Mouse (Mus musculus) spleen, embryonic (tissue): ENCODE data around the gene Ss18l2.

Source experiments
- CTCF ChIA-PET: fragments of 350-600 bp; sonication (Branson Sonifier 250); formaldehyde crosslinking; loops from one replicate; lab custom pipeline; 2022; lab: Charles Lee

The Ss18l2 gene

GRCm38 (mm10) chr9:121697150-121698049 lies 12.7 kb upstream of the Ss18l2 start:
- CTCF ChIA-PET = interaction anchor here (0.7 to 1.4 kb wide), 3 partner anchors 44 to 568 kb away, joined by 3 to 5 read pairs (median 3); no protein-coding TSS in a partner anchor

GRCm38 (mm10) chr9:121704261-121704645 lies 5.9 kb upstream of the Ss18l2 start:
- CTCF ChIA-PET = no interaction called here

- CTCF ChIA-PET = no interaction called here
Observed at GRCm38 (mm10) chr9:121704646-121705625, 5.2 kb upstream of the Ss18l2 start, which contains the start of gene Sec22c. Gene Sec22c (minus strand): TSS chr9:121705490.

GRCm38 (mm10) chr9:121706029-121706675 lies 4.0 kb upstream of the Ss18l2 start:
- CTCF ChIA-PET = no interaction called here

- CTCF ChIA-PET = no interaction called here
Observed at GRCm38 (mm10) chr9:121707801-121708200, 2.3 kb upstream of the Ss18l2 start.

GRCm38 (mm10) chr9:121708506-121709486 lies 1.3 kb upstream of the Ss18l2 start:
- CTCF ChIA-PET = no interaction called here

GRCm38 (mm10) chr9:121710584-121710975 lies 451 bp downstream of the Ss18l2 start:
- CTCF ChIA-PET = interaction anchor here (0.6 kb wide), 2 partner anchors 10 to 37 kb away, joined by 3 to 4 read pairs; no protein-coding TSS in a partner anchor

- CTCF ChIA-PET = no interaction called here
Observed at GRCm38 (mm10) chr9:121717048-121717447, 6.9 kb downstream of the Ss18l2 start.

GRCm38 (mm10) chr9:121718070-121718705 lies 8.1 kb downstream of the Ss18l2 start:
- CTCF ChIA-PET = interaction anchor here (0.6 kb wide), 1 partner anchor 19 kb away, joined by 3 read pairs; no protein-coding TSS in a partner anchor

- CTCF ChIA-PET = no interaction called here
Observed at GRCm38 (mm10) chr9:121718792-121719318, 8.7 kb downstream of the Ss18l2 start, which contains the start of gene Nktr. Gene Nktr (plus strand): TSS chr9:121719169.

GRCm38 (mm10) chr9:121719347-121720331 lies 9.5 kb downstream of the Ss18l2 start:
- CTCF ChIA-PET = interaction anchor here (0.7 to 1.0 kb wide), 3 partner anchors 9 to 1227 kb away, joined by 3 to 4 read pairs (median 3); no protein-coding TSS in a partner anchor

GRCm38 (mm10) chr9:121740490-121740889 lies 30.4 kb downstream of the Ss18l2 start:
- CTCF ChIA-PET = no interaction called here

- CTCF ChIA-PET = interaction anchor here (0.7 to 1.1 kb wide), 2 partner anchors 16 to 43 kb away, joined by 3 read pairs; no protein-coding TSS in a partner anchor
Observed at GRCm38 (mm10) chr9:121741168-121741567, 31.0 kb downstream of the Ss18l2 start.

GRCm38 (mm10) chr9:121744051-121744450 lies 33.9 kb downstream of the Ss18l2 start:
- CTCF ChIA-PET = interaction anchor here (0.5 kb wide), 1 partner anchor 39 kb away, joined by 5 read pairs; no protein-coding TSS in a partner anchor

GRCm38 (mm10) chr9:121752774-121753173 lies 42.6 kb downstream of the Ss18l2 start:
- CTCF ChIA-PET = no interaction called here

GRCm38 (mm10) chr9:121754624-121755023 lies 44.5 kb downstream of the Ss18l2 start:
- CTCF ChIA-PET = no interaction called here

GRCm38 (mm10) chr9:121756785-121757184 lies 46.7 kb downstream of the Ss18l2 start:
- CTCF ChIA-PET = no interaction called here

- CTCF ChIA-PET = no interaction called here
Observed at GRCm38 (mm10) chr9:121757432-121757831, 47.3 kb downstream of the Ss18l2 start.
